Mouse (Mus musculus): ENCODE results near the gene Wdr19. TPM values are rescaled to one million over a fixed set of nuclear protein-coding genes. Genes with fewer than 3 reads are reported as not detected.

The Wdr19 gene
- polyA plus RNA-seq, 1 experiment from 2014 or later, result 5.0 TPM

DNA sequence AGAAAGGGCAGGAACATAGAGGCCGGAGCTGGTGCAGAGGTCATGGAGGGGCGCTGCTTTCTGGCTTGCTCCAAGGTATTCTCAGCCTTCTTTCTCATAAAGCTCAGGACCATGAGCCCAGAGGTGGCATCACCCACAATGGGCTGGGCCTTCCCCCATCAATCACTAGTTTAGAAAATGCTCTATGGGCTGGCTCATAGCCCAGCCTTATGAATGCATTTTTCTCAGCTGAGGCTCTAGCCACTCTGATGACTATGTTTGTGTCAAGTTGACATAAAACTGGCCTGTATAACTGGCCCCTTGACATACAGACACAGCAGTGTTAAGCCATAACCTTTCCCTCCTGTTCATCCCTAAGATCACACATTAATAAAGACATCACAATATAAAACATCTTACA, 5.2 kb downstream of the Wdr19 start:
- H3K9me3 ChIP-seq (replicated peaks), result no peaks in the 10 kb centered on the region
- H3K4me2 ChIP-seq, result no peak overlapping the region
- H3K9ac ChIP-seq, result no peak overlapping the region
- no peak overlapping the region for H3K4me3 ChIP-seq
- WGBS, result 83% methylated on average over 2 of the region's 2 CpGs
- ATAC-seq (replicated peaks; ENCODE audit: insufficient number of reproducible peaks, insufficient read depth, low FRiP score, low read depth), result 0 out of 2 replicates have a peak, but pooled peaks have one; percentile 35
- no peaks in the 10 kb centered on the region for H3K36me3 ChIP-seq
- peaks cover 12% of the 10 kb centered on the region for H3K4me1 ChIP-seq (replicated peaks)
- no peak overlapping the region for H3K27ac ChIP-seq
- no peaks in the 10 kb centered on the region for H3K27me3 ChIP-seq

- no peaks in the 10 kb centered on the region for H3K36me3 ChIP-seq
- H3K4me3 ChIP-seq, result no peak overlapping the region
- no peaks in the 10 kb centered on the region for H3K9me3 ChIP-seq (replicated peaks)
- 25% methylated on average over 7 of the region's 7 CpGs for WGBS
- no peaks in the 10 kb centered on the region for H3K4me1 ChIP-seq (replicated peaks)
- no peaks in the 10 kb centered on the region for H3K27me3 ChIP-seq
- H3K27ac ChIP-seq, result no peak overlapping the region
- H3K9ac ChIP-seq, result no peak overlapping the region
- ATAC-seq (replicated peaks; ENCODE audit: insufficient number of reproducible peaks, insufficient read depth, low FRiP score, low read depth), result no peak
- H3K4me2 ChIP-seq, result no peak overlapping the region
Measured at GRCm38 (mm10) chr5:65213321-65213720, 13.8 kb downstream of the Wdr19 start.

- Histone ChIP-seq H3K4me2 (no peak overlapping the region), H3K9ac (no peak overlapping the region), H3K4me3 (no peak overlapping the region), H3K27me3 (no peaks in the 10 kb centered on the region), H3K9me3 (replicated peaks) (no peaks in the 10 kb centered on the region), H3K4me1 (replicated peaks) (peaks cover 6% of the 10 kb centered on the region; the same call in 1 of the 2 replicates), H3K36me3 (no peaks in the 10 kb centered on the region), H3K27ac (no peak overlapping the region)
- WGBS, result 81% methylated on average over 11 of the region's 11 CpGs
- ATAC-seq (replicated peaks; ENCODE audit: insufficient number of reproducible peaks, insufficient read depth, low FRiP score, low read depth), result no peak
Measured at GRCm38 (mm10) chr5:65217305-65218269, 18.1 kb downstream of the Wdr19 start.

- no peak overlapping the region for H3K27ac ChIP-seq
- peaks cover 4% of the 10 kb centered on the region; the same call in 1 of the 2 replicates for H3K36me3 ChIP-seq
- H3K4me3 ChIP-seq, result no peak overlapping the region
- no peak overlapping the region for H3K4me2 ChIP-seq
- no peaks in the 10 kb centered on the region for H3K27me3 ChIP-seq
- 41% methylated on average over 7 of the region's 7 CpGs for WGBS
- no peak overlapping the region for H3K9ac ChIP-seq
- no peak for ATAC-seq (replicated peaks; ENCODE audit: insufficient number of reproducible peaks, insufficient read depth, low FRiP score, low read depth)
- H3K4me1 ChIP-seq (replicated peaks), result peaks cover 6% of the 10 kb centered on the region; the same call in 1 of the 2 replicates
- H3K9me3 ChIP-seq (replicated peaks), result no peaks in the 10 kb centered on the region
Measured at GRCm38 (mm10) chr5:65221037-65221436, 21.5 kb downstream of the Wdr19 start.

DNA sequence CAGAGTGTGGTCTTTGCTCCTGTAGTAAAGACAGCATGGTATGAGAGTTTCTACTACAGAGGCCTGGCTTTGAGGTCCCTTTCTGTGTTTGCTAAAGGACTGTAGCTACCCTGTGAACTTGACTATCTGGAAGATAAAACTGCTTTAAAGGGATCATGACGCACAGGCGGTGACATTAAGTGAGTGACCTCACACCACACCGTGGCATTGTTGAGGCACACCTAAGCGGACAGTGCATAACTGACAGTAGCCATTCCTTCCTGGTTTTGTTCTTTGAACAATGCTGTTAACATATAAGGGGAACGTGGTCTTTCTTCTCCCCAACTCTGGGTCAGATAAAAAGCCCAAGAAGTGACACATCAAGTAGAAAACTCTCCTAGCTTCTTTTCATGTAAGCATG, 24.6 kb downstream of the Wdr19 start:
- H3K9ac ChIP-seq, result no peak overlapping the region
- H3K9me3 ChIP-seq (replicated peaks), result no peaks in the 10 kb centered on the region
- H3K27ac ChIP-seq, result no peak overlapping the region
- H3K4me3 ChIP-seq, result no peak overlapping the region
- peaks cover 4% of the 10 kb centered on the region; the same call in 1 of the 2 replicates for H3K36me3 ChIP-seq
- H3K4me1 ChIP-seq (replicated peaks), result peaks cover 6% of the 10 kb centered on the region; the same call in 1 of the 2 replicates
- no peaks in the 10 kb centered on the region for H3K27me3 ChIP-seq
- H3K4me2 ChIP-seq, result no peak overlapping the region
- WGBS, result 62% methylated on average over 5 of the region's 5 CpGs
- no peak for ATAC-seq (replicated peaks; ENCODE audit: insufficient number of reproducible peaks, insufficient read depth, low FRiP score, low read depth)

GRCm38 (mm10) chr5:65231289-65232003, 31.9 kb downstream of the Wdr19 start:
- Histone ChIP-seq H3K36me3 (peaks cover 7% of the 10 kb centered on the region; the same call in 1 of the 2 replicates), H3K27ac (no peak overlapping the region), H3K4me1 (replicated peaks) (no peaks in the 10 kb centered on the region), H3K4me2 (no peak overlapping the region), H3K9me3 (replicated peaks) (no peaks in the 10 kb centered on the region), H3K9ac (no peak overlapping the region), H3K27me3 (no peaks in the 10 kb centered on the region), H3K4me3 (no peak overlapping the region)
- no peak for ATAC-seq (replicated peaks; ENCODE audit: insufficient number of reproducible peaks, insufficient read depth, low FRiP score, low read depth)
- 81% methylated on average over 12 of the region's 12 CpGs for WGBS

DNA sequence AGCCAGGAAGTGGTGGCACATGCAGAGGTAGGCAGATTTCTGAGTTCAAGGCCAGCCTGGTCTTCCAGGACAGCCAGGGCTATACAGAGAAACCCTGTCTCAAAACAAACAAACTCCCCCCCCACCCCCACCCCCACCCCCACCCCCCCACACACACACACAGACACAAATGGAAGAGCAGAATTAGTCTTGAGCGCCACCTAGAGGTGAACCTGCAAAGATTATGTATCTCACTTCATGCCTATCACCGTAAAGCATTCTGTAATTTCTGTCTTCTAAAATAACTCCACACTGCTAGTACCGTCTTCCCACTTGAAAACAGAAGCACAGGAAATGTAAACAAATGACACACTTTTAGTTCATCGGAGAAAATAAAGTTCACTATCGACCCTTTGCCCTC, 43.2 kb downstream of the Wdr19 start:
- Histone ChIP-seq H3K4me3 (no peak overlapping the region), H3K27me3 (no peaks in the 10 kb centered on the region), H3K4me2 (no peak overlapping the region), H3K9ac (no peak overlapping the region), H3K9me3 (replicated peaks) (no peaks in the 10 kb centered on the region), H3K4me1 (replicated peaks) (peaks cover 6% of the 10 kb centered on the region), H3K36me3 (no peaks in the 10 kb centered on the region), H3K27ac (no peak overlapping the region)
- WGBS, result 42% methylated on average over 5 of the region's 5 CpGs
- ATAC-seq (replicated peaks; ENCODE audit: insufficient number of reproducible peaks, insufficient read depth, low FRiP score, low read depth), result no peak

DNA sequence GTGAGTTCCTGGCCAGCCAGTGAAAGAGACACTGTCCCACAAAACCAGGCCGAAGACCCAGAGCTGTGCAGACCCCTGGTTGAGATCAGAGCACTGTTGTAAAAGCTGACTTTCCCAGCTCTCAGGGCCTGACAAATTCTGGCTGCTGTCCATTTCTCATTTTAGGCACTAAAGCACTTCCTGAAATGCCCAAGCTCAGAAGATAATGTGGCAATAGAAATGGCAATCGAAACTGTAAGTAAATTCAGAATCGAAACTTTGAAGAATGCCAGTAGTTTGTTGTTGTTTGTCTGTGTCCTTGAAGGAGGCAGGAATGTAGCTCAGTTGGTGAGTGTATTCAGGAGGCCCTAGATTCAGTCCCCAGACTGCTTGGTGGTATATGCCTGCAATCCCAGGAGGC, 47.8 kb downstream of the Wdr19 start:
- Histone ChIP-seq H3K4me3 (no peak overlapping the region), H3K4me1 (replicated peaks) (no peaks in the 10 kb centered on the region), H3K36me3 (no peaks in the 10 kb centered on the region), H3K27me3 (no peaks in the 10 kb centered on the region), H3K9ac (no peak overlapping the region), H3K9me3 (replicated peaks) (no peaks in the 10 kb centered on the region), H3K4me2 (no peak overlapping the region), H3K27ac (no peak overlapping the region)
- ATAC-seq (replicated peaks; ENCODE audit: insufficient number of reproducible peaks, insufficient read depth, low FRiP score, low read depth), result no peak
- 74% methylated on average over 3 of the region's 3 CpGs for WGBS

DNA sequence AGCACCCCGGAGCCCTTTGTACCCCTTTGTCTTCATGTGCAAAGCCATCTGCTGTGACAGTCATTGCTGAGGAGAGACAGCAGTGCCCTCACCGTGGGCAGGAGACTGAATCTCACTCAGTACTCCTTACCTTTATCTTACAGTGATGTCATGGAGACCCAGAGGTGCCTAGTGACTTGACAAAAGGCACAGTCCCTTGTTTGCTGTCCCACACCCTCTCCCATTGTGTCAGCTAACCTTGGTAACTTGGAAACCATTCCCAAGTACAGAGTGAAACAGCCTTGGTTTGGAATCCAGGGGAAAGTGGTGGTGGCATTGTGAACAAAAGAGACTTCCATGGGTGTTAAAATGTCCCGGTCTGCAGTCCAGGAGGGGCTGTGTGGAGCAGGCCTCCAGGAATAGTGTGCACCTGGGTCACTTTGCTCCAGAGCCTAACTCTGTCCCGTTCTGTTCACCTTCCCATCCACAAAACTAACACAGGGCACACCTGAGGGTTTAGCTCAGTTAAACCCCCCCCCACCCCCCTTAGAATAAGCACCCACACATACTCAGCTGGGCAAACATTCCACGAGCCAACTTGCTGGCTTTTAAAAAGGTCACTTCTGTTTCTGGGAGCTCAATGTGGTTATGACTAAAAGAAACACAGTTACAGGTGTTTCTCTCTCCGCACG, 50.8 kb downstream of the Wdr19 start:
- ATAC-seq (replicated peaks; ENCODE audit: insufficient number of reproducible peaks, insufficient read depth, low FRiP score, low read depth), result no peak
- 0 out of 2 replicates have a peak, but pooled peaks cover 8% of the 10 kb centered on the region for H3K36me3 ChIP-seq
- no peaks in the 10 kb centered on the region for H3K9me3 ChIP-seq (replicated peaks)
- no peak overlapping the region for H3K4me3 ChIP-seq
- no peak overlapping the region for H3K27ac ChIP-seq
- WGBS, result 74% methylated on average over 7 of the region's 7 CpGs
- H3K4me1 ChIP-seq (replicated peaks), result no peaks in the 10 kb centered on the region
- H3K27me3 ChIP-seq, result no peaks in the 10 kb centered on the region
- H3K4me2 ChIP-seq, result no peak overlapping the region
- H3K9ac ChIP-seq, result no peak overlapping the region

- Histone ChIP-seq H3K27ac (no peak overlapping the region), H3K9me3 (replicated peaks) (no peaks in the 10 kb centered on the region), H3K27me3 (no peaks in the 10 kb centered on the region), H3K9ac (no peak overlapping the region), H3K36me3 (peaks cover 40% of the 10 kb centered on the region), H3K4me3 (no peak overlapping the region), H3K4me1 (replicated peaks) (no peaks in the 10 kb centered on the region), H3K4me2 (no peak overlapping the region)
- 93% methylated on average over 14 of the region's 14 CpGs for WGBS
- no peak for ATAC-seq (replicated peaks; ENCODE audit: insufficient number of reproducible peaks, insufficient read depth, low FRiP score, low read depth)
Measured at GRCm38 (mm10) chr5:65257910-65258505, 58.5 kb downstream of the Wdr19 start.

DNA sequence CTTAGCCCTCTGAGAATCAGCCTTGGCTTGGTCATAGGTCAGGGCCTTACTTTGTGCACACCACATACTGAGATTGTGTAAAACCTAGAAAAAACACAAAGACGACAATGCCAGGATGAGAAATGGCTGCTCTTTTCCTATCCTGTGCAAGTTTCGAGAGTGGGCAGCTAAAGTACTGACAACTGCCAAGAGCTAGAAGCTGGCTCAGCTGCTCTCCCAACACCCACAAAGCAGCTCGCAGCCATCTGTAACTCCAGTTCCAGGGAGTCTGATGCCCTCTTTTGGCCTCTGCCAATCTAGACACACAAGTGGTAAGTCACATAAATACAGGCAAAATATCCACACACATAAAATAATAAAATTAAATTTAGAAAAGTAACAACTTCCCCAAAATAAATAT, 74.5 kb downstream of the Wdr19 start:
- Histone ChIP-seq H3K4me2 (no peak overlapping the region), H3K4me1 (replicated peaks) (peaks cover 3% of the 10 kb centered on the region; the same call in 1 of the 2 replicates), H3K36me3 (peaks cover 70% of the 10 kb centered on the region), H3K9ac (no peak overlapping the region), H3K27me3 (no peaks in the 10 kb centered on the region), H3K9me3 (replicated peaks) (no peaks in the 10 kb centered on the region), H3K27ac (no peak overlapping the region), H3K4me3 (no peak overlapping the region)
- WGBS, result 81% methylated on average over 3 of the region's 3 CpGs
- ATAC-seq (replicated peaks; ENCODE audit: insufficient number of reproducible peaks, insufficient read depth, low FRiP score, low read depth), result no peak
